Mouse (Mus musculus) brain, embryonic 14.5 days (tissue): ENCODE measurements around the gene Ctdsp1. TPM values are rescaled to one million over a fixed set of nuclear protein-coding genes. Genes with fewer than 3 reads are reported as not detected.
A peak's percentile ranks its signal among the peaks of the same experiment; 100 is the strongest.

Experiments
- DNase-seq: peaks from one replicate; pipeline ENCODE4 v3.0.0-alpha.2; 2011; ENCODE audit warnings: low read depth
- CTCF ChIP-seq: fragments of 200-500 bp; IDR thresholded peaks from 2 replicates; pipeline ENCODE4 v1.5.1; 2012; ENCODE audit warnings: inconsistent platforms, mild to moderate bottlenecking, moderate library complexity, borderline replicate concordance; ENCODE audit not compliant: insufficient read depth, insufficient read length; ENCODE audit errors: extremely low read depth
- POLR2A ChIP-seq: fragments of 200-500 bp; IDR thresholded peaks from 2 replicates; pipeline ENCODE4 v1.6.1; 2012; ENCODE audit warnings: mild to moderate bottlenecking, inconsistent platforms, borderline replicate concordance; ENCODE audit not compliant: poor library complexity, insufficient read depth, insufficient read length, severe bottlenecking; ENCODE audit errors: extremely low read depth
- polyA plus RNA-seq: library from polyadenylated mRNA; depleted of rRNA; stranded (reverse); fragments of >200 nt; gene quantifications from 2 replicates; pipeline ENCODE4 v1.2.3, GENCODE M21; 2012

Ctdsp1 gene
- polyA plus RNA-seq, 1 experiment = 34.3 TPM

- TF ChIP-seq CTCF (peak; percentile 84), POLR2A (no peak)
- peak; percentile 95 for DNase-seq
These were observed 29.5 kb upstream of the Ctdsp1 start, which contains the start of gene Catip for GRCm38 (mm10) chr1:74361812-74362211. Catip (plus strand) TSS chr1:74362108.

GRCm38 (mm10) chr1:74362325-74363229 is 28.7 kb upstream of the Ctdsp1 start:
- DNase-seq = no peak

GRCm38 (mm10) chr1:74363437-74363836 is 27.9 kb upstream of the Ctdsp1 start:
- DNase-seq = no peak
- TF ChIP-seq POLR2A (no peak), CTCF (no peak)

More at GRCm38 (mm10) chr1:74362325-74363229, 28.7 kb upstream of the Ctdsp1 start:
- TF ChIP-seq POLR2A (no peak), CTCF (no peak)

- no peak for DNase-seq
- TF ChIP-seq CTCF = no peak
These were observed 27.0 kb upstream of the Ctdsp1 start for GRCm38 (mm10) chr1:74364270-74364669.

GRCm38 (mm10) chr1:74367886-74368645 is 23.2 kb upstream of the Ctdsp1 start:
- DNase-seq = peak; percentile 41
- TF ChIP-seq POLR2A = no peak
- no peak for TF ChIP-seq CTCF

- DNase-seq = no peak
- TF ChIP-seq CTCF = no peak
- no peak for TF ChIP-seq POLR2A
These were observed 21.3 kb upstream of the Ctdsp1 start for GRCm38 (mm10) chr1:74370040-74370439.

- no peak for DNase-seq
- TF ChIP-seq CTCF (no peak), POLR2A (no peak)
These were observed 17.9 kb upstream of the Ctdsp1 start for GRCm38 (mm10) chr1:74373372-74373771.

- DNase-seq = no peak
- TF ChIP-seq POLR2A = no peak
- TF ChIP-seq CTCF = no peak
These were observed 16.3 kb upstream of the Ctdsp1 start, which contains the start of gene Slc11a1 for GRCm38 (mm10) chr1:74374980-74375379. Slc11a1 (plus strand) TSS chr1:74375195.

GRCm38 (mm10) chr1:74375561-74375960 is 15.7 kb upstream of the Ctdsp1 start:
- TF ChIP-seq CTCF (no peak), POLR2A (no peak)
- no peak for DNase-seq

GRCm38 (mm10) chr1:74376396-74376795 is 14.9 kb upstream of the Ctdsp1 start:
- TF ChIP-seq POLR2A (no peak), CTCF (no peak)
- DNase-seq = no peak

DNA sequence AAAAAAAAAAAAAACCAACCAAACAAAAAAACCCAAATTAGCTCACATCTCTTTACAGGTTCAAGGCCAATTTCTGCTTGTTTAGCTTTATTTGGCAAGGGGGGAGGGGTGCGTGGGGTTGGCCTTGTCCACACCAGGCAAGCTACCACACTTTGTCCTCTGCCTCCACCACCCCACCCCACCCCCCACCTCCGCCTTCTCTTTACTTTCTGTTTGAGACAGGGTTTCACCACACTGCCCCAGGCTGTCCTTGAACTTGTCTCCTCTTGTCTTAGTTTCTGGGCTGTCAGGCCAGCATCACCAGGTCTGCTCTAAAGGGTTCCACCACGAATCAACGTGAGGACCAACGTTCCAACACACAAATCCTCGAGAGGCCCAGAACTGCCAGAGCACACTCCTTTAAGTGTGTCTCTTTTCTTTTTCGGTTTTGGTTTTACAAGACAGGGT is 12.2 kb upstream of the Ctdsp1 start:
- TF ChIP-seq POLR2A = no peak
- no peak for TF ChIP-seq CTCF
- no peak for DNase-seq

- TF ChIP-seq CTCF (no peak), POLR2A (no peak)
These were observed 10.8 kb upstream of the Ctdsp1 start for GRCm38 (mm10) chr1:74380484-74380883.

GRCm38 (mm10) chr1:74381588-74382021 is 9.7 kb upstream of the Ctdsp1 start:
- TF ChIP-seq CTCF (no peak), POLR2A (no peak)

More at GRCm38 (mm10) chr1:74380484-74380883, 10.8 kb upstream of the Ctdsp1 start:
- DNase-seq = no peak

More at GRCm38 (mm10) chr1:74381588-74382021, 9.7 kb upstream of the Ctdsp1 start:
- DNase-seq = no peak
